Mouse (Mus musculus) mouse trophoblast stem cell (cell line): ENCODE results near the gene Sergef.

Experiments
- in situ Hi-C, 2 experiments: fragments of 300-500 bp; cut with MseI, MboI; formaldehyde crosslinking; loops; 2 replicates in 1 of 2; 3 replicates in 1 of 2; pipeline ENCODE4 v1.15.1; 2025

The Sergef gene

GRCm38 (mm10) chr7:46508590-46509318 lies 130.9 kb downstream of the Sergef start:
- in situ Hi-C loops: no loop called here

DNA sequence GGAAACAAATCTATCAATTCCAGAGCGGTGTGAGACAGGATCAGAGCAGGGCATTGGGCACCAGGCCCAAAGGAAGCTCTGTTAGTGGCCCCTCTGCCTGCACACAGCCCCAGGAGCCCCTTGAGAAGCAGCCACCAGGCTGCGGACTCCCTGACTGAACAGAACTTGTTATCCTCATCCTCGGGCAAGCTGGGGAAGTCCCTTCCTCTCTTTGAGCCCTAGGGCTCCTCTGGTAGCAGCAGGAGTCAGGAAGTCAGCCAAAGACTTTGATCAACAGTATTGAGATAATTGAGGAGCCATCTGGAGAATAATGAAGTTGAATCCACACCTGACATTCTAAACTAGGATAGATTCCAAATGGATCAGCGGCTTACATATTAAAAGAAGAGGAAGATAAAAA lies 135.4 kb downstream of the Sergef start:
- in situ Hi-C loops: no loop called here

DNA sequence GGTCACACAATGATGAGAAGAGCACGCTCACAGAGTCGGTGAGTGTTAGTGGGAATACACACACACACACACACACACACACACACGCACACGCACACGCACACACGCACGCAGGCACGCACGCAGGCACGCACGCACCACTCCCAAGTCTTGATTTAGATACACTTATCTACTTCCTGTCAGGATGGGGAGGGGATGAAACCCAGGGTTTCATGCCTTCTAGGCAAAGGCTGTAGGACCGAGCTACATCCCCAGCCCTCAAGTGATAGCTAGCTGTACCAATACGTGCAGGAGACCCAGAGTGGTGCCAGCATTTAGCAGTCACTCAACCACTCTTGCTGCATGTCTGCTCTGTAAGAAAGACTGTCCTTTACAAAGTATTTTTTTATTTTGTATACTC lies 137.0 kb downstream of the Sergef start:
- in situ Hi-C loops: no loop called here

- in situ Hi-C loops: no loop called here
Observed at GRCm38 (mm10) chr7:46501458-46501857, 138.1 kb downstream of the Sergef start.

GRCm38 (mm10) chr7:46499561-46499960 lies 140.0 kb downstream of the Sergef start:
- in situ Hi-C loops: no loop called here

DNA sequence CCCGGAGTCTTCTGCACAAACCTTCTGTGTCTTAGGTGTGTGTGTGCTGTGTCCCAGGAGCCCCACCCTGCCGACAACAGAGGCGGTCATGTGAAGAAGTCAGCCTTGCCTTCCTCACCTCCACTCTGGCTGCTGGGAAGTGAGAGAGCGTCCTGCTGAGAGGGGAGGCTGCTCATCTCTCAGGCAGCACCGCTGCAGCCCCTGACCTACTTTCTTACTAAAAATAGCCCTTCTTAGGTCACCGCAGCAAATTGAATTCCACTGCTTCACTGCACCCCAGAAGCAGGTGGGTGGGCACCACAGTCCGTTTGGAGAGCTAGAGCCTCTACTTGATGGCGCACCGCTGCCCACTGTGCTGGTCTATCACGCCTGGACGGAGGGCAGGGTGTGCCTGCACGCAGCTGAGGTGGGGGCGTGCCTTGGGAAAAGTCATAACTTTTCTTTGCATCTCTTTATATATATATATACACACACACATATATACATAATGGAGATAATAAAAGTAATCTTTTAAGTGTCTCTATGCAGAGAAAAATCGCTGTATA lies 147.4 kb downstream of the Sergef start:
- in situ Hi-C loops: no loop called here

DNA sequence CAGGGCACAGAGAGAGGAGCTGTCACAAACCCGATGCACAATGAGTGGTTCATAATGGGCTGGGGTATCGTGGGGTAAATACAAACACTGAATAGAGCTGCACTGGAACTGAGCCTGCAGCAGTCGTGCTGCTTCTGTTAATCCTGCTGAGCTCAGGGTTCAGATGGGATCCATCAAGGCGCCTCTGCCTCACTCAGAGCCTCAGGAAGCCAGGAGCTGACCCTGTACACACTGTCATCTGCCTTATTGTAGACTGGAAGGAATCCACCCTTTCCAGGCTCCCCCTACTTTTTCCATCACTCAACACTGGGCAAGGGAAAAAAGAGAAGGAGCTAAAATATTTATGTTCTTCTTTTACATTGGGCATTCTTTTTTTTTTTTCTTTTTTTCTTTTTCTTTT lies 152.3 kb downstream of the Sergef start:
- in situ Hi-C loops: no loop called here

DNA sequence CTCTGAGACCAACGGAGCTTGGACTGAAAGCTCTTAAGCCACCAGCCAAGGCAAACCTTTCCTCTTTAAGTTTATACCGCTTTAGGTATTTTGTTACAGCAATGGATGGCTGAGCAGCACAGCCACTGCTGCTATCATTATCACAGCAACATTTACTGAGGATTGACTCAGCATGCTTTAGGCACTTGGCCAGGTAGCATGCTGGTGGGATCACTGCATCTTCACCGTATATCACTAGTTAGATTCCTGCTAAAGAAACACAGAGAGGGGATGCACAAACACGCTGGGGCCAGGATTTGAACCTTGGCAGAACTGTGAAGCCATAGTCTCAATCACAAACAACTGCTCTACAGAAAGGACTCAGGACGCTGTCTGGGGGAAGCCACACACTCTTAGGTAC lies 152.8 kb downstream of the Sergef start:
- in situ Hi-C loops: no loop called here

GRCm38 (mm10) chr7:46484223-46484622 lies 155.4 kb downstream of the Sergef start:
- in situ Hi-C loops: no loop called here

DNA sequence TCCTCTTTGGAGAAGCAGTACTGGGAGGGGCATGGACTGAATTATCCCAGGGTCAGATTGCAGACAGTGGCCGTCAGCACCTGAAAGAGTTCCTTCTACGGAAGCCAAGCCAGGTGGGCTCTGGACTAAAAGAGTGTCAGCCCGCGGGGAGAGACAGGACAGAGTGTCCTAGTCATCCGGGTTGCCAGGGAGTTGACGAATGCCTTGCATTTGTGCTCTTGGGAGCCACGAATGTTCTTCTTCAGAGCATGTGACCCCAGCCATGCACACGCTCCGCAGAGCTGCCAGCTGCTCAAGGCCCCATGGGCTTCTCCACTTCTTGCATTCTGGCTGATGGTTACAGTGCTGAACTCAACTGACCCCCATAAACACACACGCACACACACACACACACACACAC lies 156.6 kb downstream of the Sergef start:
- in situ Hi-C loops: no loop called here

GRCm38 (mm10) chr7:46482099-46482531 lies 157.5 kb downstream of the Sergef start:
- in situ Hi-C loops: no loop called here

DNA sequence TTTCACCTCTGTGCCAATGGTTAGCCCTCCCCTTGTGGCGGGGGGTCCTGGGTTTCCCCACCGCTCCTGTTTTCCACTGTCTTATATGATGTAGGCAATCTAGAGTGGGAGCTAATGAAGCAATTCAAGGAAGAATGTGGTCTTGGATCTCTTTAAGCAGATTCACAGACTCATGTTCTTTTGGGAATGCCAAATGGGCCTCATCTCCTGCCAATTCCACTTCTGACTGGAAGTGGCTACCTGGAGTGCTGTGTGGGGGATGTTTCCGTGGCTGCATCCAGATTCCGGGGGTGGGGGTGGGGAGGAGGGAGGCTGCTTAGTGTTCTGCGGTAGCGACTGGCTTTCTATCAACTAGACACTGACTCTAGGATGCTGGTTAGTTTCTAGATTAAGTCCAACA lies 159.8 kb downstream of the Sergef start:
- in situ Hi-C loops: no loop called here

GRCm38 (mm10) chr7:46477456-46477855 lies 162.2 kb downstream of the Sergef start:
- in situ Hi-C loops: no loop called here

DNA sequence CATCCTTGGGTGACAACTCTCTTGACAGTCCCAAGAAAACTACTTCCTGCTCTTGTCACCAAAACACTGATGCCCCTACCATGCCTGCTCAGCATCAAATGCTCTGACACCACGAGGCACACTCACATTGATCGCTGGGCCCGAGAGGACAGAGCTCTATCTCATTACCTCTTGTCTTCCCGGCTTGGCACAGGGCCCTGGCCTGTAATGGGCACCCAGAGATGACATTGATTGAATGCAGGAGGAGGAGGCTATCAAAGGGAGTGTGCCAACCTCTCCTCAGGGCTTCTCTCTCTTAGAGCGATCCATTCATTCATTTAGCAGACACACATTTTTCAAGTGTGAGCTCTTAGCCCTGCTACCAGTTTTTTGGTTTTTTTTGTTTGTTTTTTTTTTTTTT lies 164.1 kb downstream of the Sergef start:
- in situ Hi-C loops: no loop called here

GRCm38 (mm10) chr7:46473141-46473540 lies 166.5 kb downstream of the Sergef start:
- in situ Hi-C loops: no loop called here

- in situ Hi-C loops: no loop called here
Observed at GRCm38 (mm10) chr7:46471054-46471737, 168.4 kb downstream of the Sergef start.

GRCm38 (mm10) chr7:46469542-46469941 lies 170.1 kb downstream of the Sergef start:
- in situ Hi-C loops: no loop called here

- in situ Hi-C loops: no loop called here
Observed at GRCm38 (mm10) chr7:46466422-46466981, 173.1 kb downstream of the Sergef start.

DNA sequence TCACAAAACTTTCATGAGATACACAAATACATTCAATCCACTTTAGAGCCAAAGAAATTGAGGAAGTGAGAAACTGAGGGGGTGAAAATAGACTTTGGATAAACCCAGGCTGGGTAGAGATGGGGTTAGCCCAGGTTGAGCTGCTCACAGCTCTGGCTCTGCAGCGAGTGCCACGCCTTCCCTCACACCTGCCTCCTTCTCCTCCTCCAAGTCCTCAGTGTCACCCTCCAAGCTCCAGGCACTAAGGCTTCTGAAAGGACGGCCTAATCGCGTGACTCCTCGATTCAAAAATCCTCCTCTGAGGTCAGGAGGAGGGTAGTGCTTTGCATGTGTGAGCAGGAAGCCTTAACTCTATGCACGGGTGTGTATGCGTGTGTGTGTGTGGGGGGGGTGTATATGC lies 176.5 kb downstream of the Sergef start:
- in situ Hi-C loops: no loop called here

GRCm38 (mm10) chr7:46462287-46462686 lies 177.3 kb downstream of the Sergef start:
- in situ Hi-C loops: no loop called here

- in situ Hi-C loops: no loop called here
Observed at GRCm38 (mm10) chr7:46459605-46460245, 179.9 kb downstream of the Sergef start.

GRCm38 (mm10) chr7:46459200-46459599 lies 180.4 kb downstream of the Sergef start:
- in situ Hi-C loops: no loop called here
